Mouse (Mus musculus): ENCODE results near the gene Ankrd6.

Ankrd6 gene

DNA sequence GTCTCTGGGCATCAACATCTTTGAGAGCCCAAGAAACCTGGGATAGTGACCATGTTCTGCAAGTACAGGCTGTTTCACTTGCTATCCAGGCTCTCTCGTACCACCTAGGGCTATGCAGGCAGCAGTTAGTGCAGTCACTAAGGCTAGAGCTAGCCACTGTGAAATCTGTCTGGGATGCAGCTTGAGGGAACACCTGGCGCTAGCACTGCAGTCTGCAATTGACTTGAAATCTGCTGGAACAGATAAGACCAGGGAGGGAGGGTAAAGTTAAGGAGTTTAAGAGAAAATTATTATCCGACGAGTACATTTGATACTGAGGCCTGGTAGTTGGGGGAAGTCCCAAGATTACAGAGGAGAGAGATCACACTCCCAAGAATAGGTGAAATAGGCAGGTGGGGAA, 170.6 kb downstream of the Ankrd6 start:
- WGBS = 97% methylated on average over 4 of the region's 4 CpGs

DNA sequence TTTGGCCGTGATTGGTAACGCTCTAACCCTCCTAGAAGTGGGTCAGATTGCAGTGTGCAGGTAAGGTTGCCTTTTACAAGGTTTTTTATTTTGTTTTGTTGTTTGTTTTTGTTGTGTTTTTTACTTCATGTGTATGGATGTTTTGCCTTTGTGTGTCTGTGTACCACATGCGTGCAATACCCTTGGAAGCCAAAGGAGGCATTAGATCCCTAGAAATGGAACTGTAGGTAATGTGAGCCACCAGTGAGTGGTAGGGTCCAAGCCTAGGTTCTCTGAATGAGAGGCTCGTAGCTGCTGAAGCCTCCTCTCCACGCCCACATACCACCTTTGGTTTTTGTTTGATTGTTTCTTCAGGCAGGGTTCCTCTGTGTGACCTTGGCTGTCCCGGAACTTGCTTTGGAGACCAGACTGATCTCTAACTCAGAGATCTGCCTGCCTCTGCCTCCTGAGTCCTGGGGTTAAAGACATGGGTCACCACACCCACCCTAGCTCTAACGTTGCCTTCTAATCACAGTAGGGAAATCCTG, 180.3 kb downstream of the Ankrd6 start:
- 96% methylated on average over 7 of the region's 7 CpGs for WGBS

DNA sequence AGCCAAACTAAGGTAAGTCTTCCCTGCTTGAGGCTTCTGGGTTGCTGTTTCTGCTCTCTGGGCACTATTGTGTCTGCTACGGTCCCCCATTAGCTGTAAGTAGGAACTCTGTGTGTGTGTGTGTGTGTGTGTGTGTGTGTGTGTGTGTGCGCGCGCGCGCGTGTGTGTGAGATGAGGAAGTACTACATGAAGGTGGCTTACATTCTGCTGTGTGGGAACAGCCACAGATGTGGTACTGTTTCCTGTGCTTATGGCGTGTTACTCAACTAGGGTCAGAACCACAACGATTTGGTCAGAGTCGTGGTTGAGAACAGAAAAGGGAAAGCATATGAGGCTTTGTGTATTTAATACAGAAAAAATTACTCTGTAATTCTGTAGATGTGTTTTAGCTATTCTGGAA, 182.6 kb downstream of the Ankrd6 start:
- 88% methylated on average over 10 of the region's 10 CpGs for WGBS

DNA sequence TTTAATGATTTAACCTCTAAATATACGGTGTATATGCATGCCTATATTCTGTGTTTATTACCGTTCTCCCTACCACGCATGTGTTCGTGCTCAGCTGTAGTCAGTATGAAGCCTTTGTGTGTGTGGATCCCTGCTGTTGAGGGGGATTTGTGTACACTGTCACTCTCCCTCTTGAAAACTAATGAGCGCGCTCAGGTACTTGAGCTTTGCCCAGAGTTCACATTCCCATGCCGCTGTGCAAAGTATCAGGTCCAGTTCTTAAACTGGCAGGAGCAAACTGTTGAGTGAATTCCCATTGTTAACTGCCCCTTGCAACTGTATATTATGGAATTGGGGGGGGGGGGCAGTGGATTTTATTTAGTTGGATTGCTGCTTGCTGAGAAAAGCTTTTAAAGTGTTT, 183.2 kb downstream of the Ankrd6 start:
- WGBS = 86% methylated on average over 7 of the region's 7 CpGs

GRCm38 (mm10) chr4:32757430-32757829, 193.2 kb downstream of the Ankrd6 start:
- 52% methylated on average over 2 of the region's 2 CpGs for WGBS
